Mouse (Mus musculus) kidney, postnatal 0 days (tissue): ENCODE measurements around the gene Psmc5. TPM values are rescaled to one million over a fixed set of nuclear protein-coding genes. Genes with fewer than 3 reads are reported as not detected.

Source experiments
- ATAC-seq: fragments of 200-750 bp; cut with Nextera tagmentation; replicated peaks from 2 replicates; pipeline ENCODE4 v1.8.0; 2017; ENCODE audit warnings: low read depth, moderate number of reproducible peaks, moderate TSS enrichment, moderate library complexity; ENCODE audit not compliant: low FRiP score
- DNase-seq: peaks from one replicate; pipeline ENCODE4 v3.0.0-alpha.2; 2016; ENCODE audit warnings: low spot score
- H3K27ac ChIP-seq: fragments of 300-500 bp; sonication (generic); 2 replicates; pipeline ENCODE4 v1.5.1; 2014; ENCODE audit warnings: mild to moderate bottlenecking
- H3K27me3 ChIP-seq: fragments of 300-500 bp; sonication (generic); 2 replicates; pipeline ENCODE4 v1.6.1; 2014; ENCODE audit warnings: low read length, mixed read lengths; ENCODE audit not compliant: insufficient read depth
- H3K36me3 ChIP-seq: fragments of 300-500 bp; sonication (generic); 2 replicates; pipeline ENCODE4 v1.6.1; 2014; ENCODE audit warnings: low read length, mixed read lengths; ENCODE audit not compliant: insufficient read depth
- H3K4me1 ChIP-seq: fragments of 300-500 bp; sonication (generic); replicated peaks from 2 replicates; pipeline ENCODE4 v1.6.1; 2014; ENCODE audit warnings: antibody characterized with exemption, low read length, mixed read lengths; ENCODE audit not compliant: insufficient read depth
- H3K4me2 ChIP-seq: fragments of 300-500 bp; sonication (generic); 2 replicates; pipeline ENCODE4 v1.6.1; 2014; ENCODE audit warnings: mild to moderate bottlenecking, low read length, moderate library complexity, mixed read lengths
- H3K4me3 ChIP-seq: fragments of 300-500 bp; sonication (generic); replicated peaks from 2 replicates; pipeline ENCODE4 v1.5.1; 2014; ENCODE audit warnings: low read depth, low read length
- H3K9ac ChIP-seq: fragments of 300-500 bp; sonication (generic); 2 replicates; pipeline ENCODE4 v1.6.1; 2014; ENCODE audit warnings: low read depth, low read length
- H3K9me3 ChIP-seq: fragments of 300-500 bp; sonication (generic); replicated peaks from 2 replicates; pipeline ENCODE4 v1.6.1; 2016; ENCODE audit warnings: low read length, inconsistent platforms, mixed read lengths
- CTCF ChIP-seq: IDR thresholded peaks from 2 replicates; pipeline ENCODE4 v1.5.1; 2016; ENCODE audit warnings: antibody characterized with exemption, low read depth, mild to moderate bottlenecking, moderate library complexity
- whole genome bisulfite sequencing: fragments of 180-500 bp; shearing (Covaris S2); extraction: QIAGEN DNeasy Blood & Tissue Kit; methylation state at CpG from one replicate; pipeline ENCODE4 v1.1.7; 2014; 5-methylcytosine and 5-hydroxymethylcytosine counted together
- polyA plus RNA-seq: library from polyadenylated mRNA; unstranded; fragments of >200 nt; fragmentation: Nextera tagmentation; extraction: Ambion mirVana; gene quantifications from 2 replicates; pipeline ENCODE4 v1.2.1, GENCODE M21; 2015

The Psmc5 gene
- 223 and 251 TPM in 2 replicates for polyA plus RNA-seq

GRCm38 (mm10) chr11:106255685-106256451, at the start of gene Psmc5, which contains the start of gene Ftsj3:
Gene Psmc5 (plus strand): TSS chr11:106256154.
Gene Ftsj3 (minus strand): TSS chr11:106256079.
- under 1% methylated on average over 42 of the region's 42 CpGs for WGBS
- Histone ChIP-seq H3K4me2 (peak within 1 kb of the TSS; percentile 92), H3K9ac (peak within 1 kb of the TSS; percentile 79), H3K27me3 (no peaks in the 10 kb centered on the region), H3K27ac (peak within 1 kb of the TSS; percentile 83), H3K4me3 (peak within 1 kb of the TSS; percentile 77), H3K36me3 (peaks cover 14% of the 10 kb centered on the region), H3K9me3 (no peaks in the 10 kb centered on the region), H3K4me1 (peaks cover 8% of the 10 kb centered on the region; the same call in 1 of the 2 replicates)
- peak; percentile 39; the same call in 1 of the 2 replicates for TF ChIP-seq CTCF
- ATAC-seq (peak; percentile 90), DNase-seq (peak; percentile 98)

- Histone ChIP-seq H3K4me2 (no peak overlapping the region), H3K27me3 (no peaks in the 10 kb centered on the region), H3K27ac (no peak overlapping the region), H3K4me3 (no peak overlapping the region), H3K9ac (no peak overlapping the region), H3K9me3 (no peaks in the 10 kb centered on the region), H3K36me3 (peaks cover 27% of the 10 kb centered on the region), H3K4me1 (peaks cover 6% of the 10 kb centered on the region)
- WGBS, result 82% methylated on average over 8 of the region's 8 CpGs
- TF ChIP-seq CTCF, result no peak
- no peak for ATAC-seq
- DNase-seq, result no peak
Measured at GRCm38 (mm10) chr11:106212771-106213170, 43.2 kb upstream of the Psmc5 start.

GRCm38 (mm10) chr11:106214856-106215255, 41.1 kb upstream of the Psmc5 start:
- DNase-seq (no peak), ATAC-seq (no peak)
- H3K9me3 ChIP-seq, result no peaks in the 10 kb centered on the region
- 0 out of 2 replicates have a peak overlapping the region, but pooled peaks have one; percentile 96 for H3K27ac ChIP-seq
- H3K4me2 ChIP-seq, result peak overlapping the region; percentile 67
- H3K36me3 ChIP-seq, result peaks cover 23% of the 10 kb centered on the region
- H3K4me3 ChIP-seq, result peak overlapping the region; percentile 94; the same call in 1 of the 2 replicates
- H3K4me1 ChIP-seq, result peaks cover 6% of the 10 kb centered on the region
- no peaks in the 10 kb centered on the region for H3K27me3 ChIP-seq
- TF ChIP-seq CTCF, result no peak
- 82% methylated on average over 5 of the region's 5 CpGs for WGBS
- peak overlapping the region; percentile 80; the same call in 1 of the 2 replicates for H3K9ac ChIP-seq

- no peaks in the 10 kb centered on the region for H3K9me3 ChIP-seq
- peak overlapping the region; percentile 94 for H3K4me3 ChIP-seq
- 25% methylated on average over 7 of the region's 7 CpGs for WGBS
- DNase-seq (no peak), ATAC-seq (no peak)
- peak overlapping the region; percentile 80 for H3K9ac ChIP-seq
- H3K36me3 ChIP-seq, result peaks cover 17% of the 10 kb centered on the region
- no peaks in the 10 kb centered on the region for H3K27me3 ChIP-seq
- TF ChIP-seq CTCF, result no peak
- peaks cover 6% of the 10 kb centered on the region for H3K4me1 ChIP-seq
- H3K4me2 ChIP-seq, result peak overlapping the region; percentile 67
- H3K27ac ChIP-seq, result peak overlapping the region; percentile 96
Measured at GRCm38 (mm10) chr11:106215450-106215859, 40.5 kb upstream of the Psmc5 start.

GRCm38 (mm10) chr11:106215927-106216729, 39.8 kb upstream of the Psmc5 start, which contains the start of gene Ccdc47:
Gene Ccdc47 (minus strand): TSS chr11:106216344.
- no peak for TF ChIP-seq CTCF
- Histone ChIP-seq H3K4me3 (peak within 1 kb of the TSS; percentile 94), H3K9me3 (no peaks in the 10 kb centered on the region), H3K4me1 (peaks cover 6% of the 10 kb centered on the region), H3K36me3 (peaks cover 13% of the 10 kb centered on the region), H3K27ac (peak within 1 kb of the TSS; percentile 96), H3K27me3 (no peaks in the 10 kb centered on the region), H3K4me2 (peak within 1 kb of the TSS; percentile 67), H3K9ac (peak within 1 kb of the TSS; percentile 98)
- WGBS, result 0% methylated on average over 46 of the region's 46 CpGs
- ATAC-seq, result peak; percentile 97
- DNase-seq, result peak; percentile 99
